Mouse (Mus musculus): ENCODE results near the gene Yeats2. TPM values are rescaled to one million over a fixed set of nuclear protein-coding genes. Genes with fewer than 3 reads are reported as not detected.

Gene Yeats2
- polyA plus RNA-seq, 1 experiment, result 7.3 TPM

DNA sequence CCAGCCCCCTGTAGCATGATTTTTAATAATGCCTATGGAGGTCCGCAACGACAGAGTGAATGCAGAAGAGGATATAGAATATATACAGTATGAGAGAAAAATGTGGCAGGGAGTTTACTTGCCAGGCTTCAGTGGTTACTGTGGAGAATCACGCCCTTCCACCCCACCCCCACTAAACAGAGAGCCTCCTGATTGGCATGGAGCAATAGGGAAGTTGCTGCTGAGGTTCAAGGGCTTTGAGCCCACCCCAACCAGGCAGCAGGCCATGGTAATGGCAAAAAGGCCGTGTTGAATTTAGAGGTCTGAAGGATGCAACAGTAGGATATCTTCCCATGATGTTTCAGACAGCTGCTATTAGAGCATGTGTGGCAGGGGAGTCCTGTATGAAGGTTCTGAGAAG, 130.5 kb downstream of the Yeats2 start:
- 66% methylated on average over 4 of the region's 4 CpGs for WGBS
- DNase-seq (ENCODE audit: low read depth, low spot score), result no peak

DNA sequence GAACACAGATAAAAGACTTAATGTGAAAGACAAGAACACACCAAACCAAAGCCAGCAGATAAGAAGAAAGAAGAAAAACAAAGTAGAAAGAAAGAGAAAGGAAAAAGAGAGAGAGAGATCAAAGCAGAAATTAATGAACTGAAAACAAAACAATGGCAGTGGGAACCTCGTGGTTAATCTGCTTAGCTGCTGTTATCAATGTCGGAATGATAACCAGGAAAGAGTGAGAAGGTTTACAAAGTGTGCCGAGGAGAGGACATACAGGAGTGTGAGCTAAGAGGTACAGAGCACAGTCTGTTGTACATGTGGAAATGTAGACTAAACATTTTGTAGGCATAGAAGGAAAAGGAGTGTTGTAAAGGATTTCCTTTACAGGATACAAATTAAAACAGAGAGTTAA, 132.1 kb downstream of the Yeats2 start:
- DNase-seq (ENCODE audit: low read depth, low spot score), result no peak
- WGBS, result 18% methylated on average over 3 of the region's 3 CpGs

DNA sequence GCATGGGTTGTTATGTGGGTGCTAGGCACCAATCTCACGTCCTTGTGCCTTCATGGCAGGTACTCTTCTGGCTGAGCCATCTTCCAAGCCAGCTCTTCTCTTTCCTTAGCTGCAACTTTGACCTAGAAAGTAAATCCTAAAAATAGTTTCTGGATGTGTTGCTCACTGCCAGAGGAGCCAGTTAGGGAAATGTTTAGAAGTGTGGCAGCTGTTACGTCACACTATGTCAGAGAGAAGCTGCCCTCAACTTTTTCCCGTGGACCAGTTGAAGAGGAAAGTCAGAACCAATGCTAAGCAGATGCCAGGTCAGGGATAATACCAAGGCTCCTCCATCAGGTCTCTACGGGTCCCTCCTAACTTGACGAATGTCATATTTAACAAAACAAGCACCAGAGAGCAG, 138.5 kb downstream of the Yeats2 start:
- 82% methylated on average over 5 of the region's 5 CpGs for WGBS
- no peak for DNase-seq (ENCODE audit: low read depth, low spot score)

DNA sequence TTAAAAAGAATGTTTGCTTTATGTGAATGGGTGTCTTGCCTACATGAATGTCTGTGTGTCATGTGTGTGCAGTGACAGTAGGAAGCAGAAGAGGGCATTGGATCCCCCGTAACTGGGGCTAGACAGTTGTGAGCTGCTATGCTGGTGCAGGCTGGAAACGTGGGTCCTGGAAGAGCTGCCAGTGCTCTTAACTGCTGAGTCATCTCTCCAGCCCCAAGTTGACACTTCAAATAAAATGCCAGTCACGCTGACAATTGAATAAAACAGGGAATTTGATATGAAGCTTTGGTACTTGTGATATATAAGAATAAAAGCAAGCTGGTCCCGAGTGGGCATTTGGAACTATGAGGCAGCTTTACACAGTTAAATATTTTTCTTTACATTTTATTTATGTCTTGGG, 139.4 kb downstream of the Yeats2 start:
- no peak for DNase-seq (ENCODE audit: low read depth, low spot score)
- 74% methylated on average over 4 of the region's 4 CpGs for WGBS

Other genes with a start within 250 kb of the Yeats2 start
- 5.8 and 6.4 TPM in 2 replicates for gene Klhl6, start 158.0 kb upstream of the Yeats2 start, polyA plus RNA-seq (2012; rRNA removed)
- gene Klhl24, start 43.5 kb upstream of the Yeats2 start, polyA plus RNA-seq (2012; rRNA removed), result 4.0 and 6.4 TPM in 2 replicates
- 0.05 and 0.07 TPM in 2 replicates for gene Map6d1, start 100.3 kb downstream of the Yeats2 start, polyA plus RNA-seq (2012; rRNA removed)
- 43.5 and 46.1 TPM in 2 replicates for gene Parl, start 161.3 kb downstream of the Yeats2 start, polyA plus RNA-seq (2012; rRNA removed)
- 0.12 and 0.38 TPM in 2 replicates for gene Cyp2ab1, start 184.3 kb downstream of the Yeats2 start, polyA plus RNA-seq (2012; rRNA removed)

Measured in large intestine, adult 2 months (tissue).